Mouse (Mus musculus): ENCODE measurements at regions not wholly inside any gene's neighbourhood (a gene's known extent, or its start where the extent isn't known, plus 50 kb on each side); places are given as distances from the start of the nearest gene placed in this dataset.

GRCm38 (mm10) chr6:50968546-50968945 lies 314.3 kb upstream of the Npvf start:
- no peak for DNase-seq (ENCODE audit: low read depth, low spot score)

DNA sequence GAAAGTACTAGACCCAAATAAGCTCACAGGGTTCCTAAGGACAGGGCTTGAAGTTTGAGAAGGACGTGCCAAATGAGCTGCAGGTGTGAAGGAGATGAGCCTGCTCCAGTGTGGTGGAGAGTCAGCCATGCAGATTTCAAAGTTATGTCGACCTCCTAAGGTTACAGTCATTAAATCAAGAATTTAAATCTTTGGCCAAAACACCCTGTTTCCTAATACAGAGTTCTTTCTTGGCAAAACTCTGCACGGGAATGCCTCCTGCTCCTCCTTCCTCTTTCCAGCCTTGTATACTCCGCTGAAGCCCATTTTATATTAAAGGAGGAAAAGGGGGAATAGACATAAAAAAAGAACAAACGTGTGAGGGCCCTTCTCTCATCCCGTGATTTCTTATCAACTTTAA lies 315.1 kb upstream of the Npvf start:
- no peak for DNase-seq (ENCODE audit: low read depth, low spot score)

GRCm38 (mm10) chr6:50969997-50970396 lies 315.8 kb upstream of the Npvf start:
- no peak for DNase-seq (ENCODE audit: low read depth, low spot score)

- DNase-seq (ENCODE audit: low read depth, low spot score): no peak
Observed at GRCm38 (mm10) chr6:50970770-50971169, 316.5 kb upstream of the Npvf start.

DNA sequence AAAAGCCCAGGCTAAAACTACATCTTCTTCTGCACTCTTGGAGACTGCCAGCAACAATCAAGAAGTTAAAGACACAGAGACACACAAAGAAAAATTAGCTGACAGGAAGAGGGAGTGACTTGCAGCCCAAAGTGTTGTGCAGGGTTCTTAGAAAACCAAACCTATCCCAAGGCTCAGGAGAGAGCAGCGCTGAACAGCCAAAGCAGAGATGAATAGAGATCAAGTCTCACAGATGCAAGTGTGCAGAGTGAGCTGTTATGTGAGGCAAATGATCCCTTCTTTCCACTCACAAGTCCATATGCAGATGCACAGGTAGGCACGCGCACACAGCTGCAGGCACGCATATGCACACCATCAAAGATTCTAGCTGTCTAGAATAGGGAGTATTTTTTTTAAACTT lies 318.0 kb upstream of the Npvf start:
- no peak for DNase-seq (ENCODE audit: low read depth, low spot score)

- no peak for DNase-seq (ENCODE audit: low read depth, low spot score)
Observed at GRCm38 (mm10) chr6:50973231-50973654, 319.0 kb upstream of the Npvf start.

GRCm38 (mm10) chr6:50973815-50974214 lies 319.6 kb upstream of the Npvf start:
- no peak for DNase-seq (ENCODE audit: low read depth, low spot score)

- no peak for DNase-seq (ENCODE audit: low read depth, low spot score)
Observed at GRCm38 (mm10) chr6:50974961-50975360, 320.7 kb upstream of the Npvf start.

DNA sequence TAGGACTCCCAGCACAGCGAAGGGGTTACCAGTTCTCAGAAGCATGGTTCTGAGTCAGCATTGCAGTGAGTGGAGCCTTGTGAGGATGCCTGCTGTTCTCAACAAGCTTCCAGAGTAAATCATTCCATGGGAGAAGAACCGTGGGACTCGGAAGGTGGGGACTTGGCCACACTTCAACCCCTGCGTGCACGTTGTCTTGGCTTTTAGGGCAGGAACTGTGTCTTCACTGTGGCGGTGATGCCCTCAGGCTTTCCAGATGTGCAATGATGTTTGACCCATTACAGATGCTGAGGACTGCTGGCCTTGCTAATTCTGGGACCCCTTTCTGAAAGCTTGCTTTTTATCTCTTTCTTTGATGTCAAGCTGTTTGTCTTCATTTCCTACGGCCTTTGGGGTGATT lies 322.7 kb upstream of the Npvf start:
- no peak for DNase-seq (ENCODE audit: low read depth, low spot score)

- DNase-seq (ENCODE audit: low read depth, low spot score): no peak
Observed at GRCm38 (mm10) chr6:50977381-50977780, 323.1 kb upstream of the Npvf start.

- DNase-seq (ENCODE audit: low read depth, low spot score): no peak
Observed at GRCm38 (mm10) chr6:50978016-50978415, 323.8 kb upstream of the Npvf start.

- DNase-seq (ENCODE audit: low read depth, low spot score): no peak
Observed at GRCm38 (mm10) chr6:50978571-50978970, 324.3 kb upstream of the Npvf start.

DNA sequence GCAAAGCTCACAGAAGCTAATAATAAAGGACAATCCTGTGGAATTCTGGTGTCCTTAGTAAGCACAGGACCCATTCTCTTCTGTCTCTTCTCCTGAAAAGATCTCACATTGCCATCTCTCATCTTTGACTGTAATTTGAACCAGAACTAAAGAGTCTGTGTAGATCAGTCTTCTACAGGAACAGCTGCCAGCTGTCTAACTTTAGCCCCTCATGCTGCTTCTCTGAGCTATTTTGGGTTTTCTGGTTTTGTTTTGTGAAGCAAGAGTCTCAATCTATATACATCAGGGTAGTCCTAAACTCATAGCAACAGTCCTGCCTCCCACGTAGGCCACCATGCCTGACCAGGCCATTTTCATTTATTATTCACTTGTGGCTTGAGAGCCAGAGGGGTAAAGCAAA lies 325.5 kb upstream of the Npvf start:
- DNase-seq (ENCODE audit: low read depth, low spot score): no peak

GRCm38 (mm10) chr6:50980311-50980710 lies 326.1 kb upstream of the Npvf start:
- no peak for DNase-seq (ENCODE audit: low read depth, low spot score)

- no peak for DNase-seq (ENCODE audit: low read depth, low spot score)
Observed at GRCm38 (mm10) chr6:50981702-50982309, 327.6 kb upstream of the Npvf start.

DNA sequence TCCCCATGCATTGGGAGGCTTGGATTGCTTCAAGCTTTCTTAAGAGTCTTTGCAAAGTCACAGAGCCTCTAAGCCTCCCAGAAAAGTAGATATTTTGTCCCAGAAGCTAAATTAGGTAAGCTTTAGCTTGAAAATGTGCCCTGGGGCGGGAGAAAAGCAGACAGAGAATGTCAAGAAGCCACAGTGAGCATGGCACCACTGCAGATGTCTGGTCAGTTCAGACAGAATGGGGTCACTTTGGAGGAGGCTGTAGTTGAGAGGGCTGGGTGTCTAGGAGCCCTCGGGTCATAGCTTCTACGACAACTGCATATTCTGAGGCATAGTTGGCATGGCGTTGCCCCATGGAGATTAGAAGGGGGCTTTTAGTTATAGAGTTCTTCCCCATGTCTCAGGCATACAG lies 328.6 kb upstream of the Npvf start:
- no peak for DNase-seq (ENCODE audit: low read depth, low spot score)

- no peak for DNase-seq (ENCODE audit: low read depth, low spot score)
Observed at GRCm38 (mm10) chr6:50983511-50984099, 329.4 kb upstream of the Npvf start.

DNA sequence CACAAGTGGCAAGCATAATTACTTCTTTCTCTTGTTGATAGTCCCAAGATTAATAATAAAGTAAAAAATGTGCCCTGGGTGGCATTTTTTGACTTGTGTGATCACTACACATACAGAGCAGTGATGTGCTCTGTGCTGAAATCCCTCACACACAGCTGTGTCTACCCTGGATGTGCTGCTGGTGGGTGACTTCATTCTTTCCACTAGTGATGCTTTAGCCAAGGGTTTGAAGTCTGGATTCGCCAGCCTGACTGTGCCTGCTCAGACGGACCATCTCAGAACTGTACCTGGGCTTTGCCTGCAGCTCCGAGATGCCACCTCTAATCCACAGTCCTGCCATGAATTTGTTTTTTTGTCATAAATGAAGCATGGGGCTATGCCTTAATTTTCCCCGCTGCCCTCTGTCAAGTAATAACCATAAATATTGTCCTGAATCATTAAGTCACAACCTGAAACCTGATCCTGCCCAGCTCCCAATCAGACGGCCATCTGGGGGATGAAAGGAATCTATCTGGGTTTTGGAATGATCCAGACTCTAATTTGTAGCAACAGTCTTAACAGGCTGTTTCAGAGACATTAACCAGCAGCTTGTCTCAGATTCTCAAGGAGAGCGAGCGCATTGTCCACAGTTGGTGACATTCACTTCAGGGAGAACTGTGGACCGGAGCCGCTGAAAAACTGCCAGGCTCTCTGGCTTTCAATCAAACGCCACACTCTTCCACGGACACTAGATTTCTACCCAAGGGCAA lies 330.1 kb upstream of the Npvf start:
- DNase-seq (ENCODE audit: low read depth, low spot score): no peak

GRCm38 (mm10) chr6:50986270-50986924 lies 332.2 kb upstream of the Npvf start:
- no peak for DNase-seq (ENCODE audit: low read depth, low spot score)

DNA sequence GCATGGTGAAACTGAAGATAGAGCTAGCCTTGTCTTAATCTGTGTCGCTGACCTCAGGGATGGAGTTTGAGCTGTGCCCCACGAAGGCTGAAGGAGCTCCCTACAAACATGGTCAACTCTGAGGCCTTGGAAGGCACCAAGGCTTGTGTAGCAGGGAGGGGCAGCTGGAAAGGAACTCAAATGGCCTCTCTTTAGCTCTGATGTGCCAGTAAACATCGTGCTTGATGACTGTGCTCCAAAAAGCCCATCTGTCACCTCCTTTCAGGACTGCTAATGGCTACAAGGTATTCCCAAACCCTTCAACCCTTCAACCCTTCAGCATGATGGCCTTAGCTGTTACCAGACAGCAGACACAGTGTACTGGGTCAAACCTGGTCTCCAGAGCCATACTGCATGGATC lies 334.3 kb upstream of the Npvf start:
- DNase-seq (ENCODE audit: low read depth, low spot score): no peak

- no peak for DNase-seq (ENCODE audit: low read depth, low spot score)
Observed at GRCm38 (mm10) chr6:50991528-50992125, 337.4 kb upstream of the Npvf start.

GRCm38 (mm10) chr6:50993952-50994351 lies 339.7 kb upstream of the Npvf start:
- no peak for DNase-seq (ENCODE audit: low read depth, low spot score)
